Mouse (Mus musculus) midbrain, embryonic 14.5 days (tissue): Measurements from ENCODE around the gene Hemgn. TPM values are rescaled to one million over a fixed set of nuclear protein-coding genes. Genes with fewer than 3 reads are reported as not detected.
A peak's percentile ranks its signal among the peaks of the same experiment; 100 is the strongest.

Source experiments
- ATAC-seq: fragments of 200-750 bp; cut with Nextera tagmentation; 2 replicates; pipeline ENCODE4 v1.8.0; 2017; ENCODE audit warnings: moderate number of reproducible peaks, moderate library complexity; ENCODE audit not compliant: low FRiP score, low TSS enrichment
- DNase-seq: peaks from one replicate; pipeline ENCODE4 v3.0.0-alpha.2; 2015
- H3K27ac ChIP-seq: fragments of 300-500 bp; sonication (generic); replicated peaks from 2 replicates; pipeline ENCODE4 v1.5.1; 2014; ENCODE audit warnings: mild to moderate bottlenecking, low read depth, low read length, moderate library complexity
- H3K27me3 ChIP-seq: fragments of 300-500 bp; sonication (generic); 2 replicates; pipeline ENCODE4 v1.6.1; 2014; ENCODE audit warnings: low read length, control low read depth, mixed read lengths; ENCODE audit not compliant: control insufficient read depth, insufficient read depth
- H3K36me3 ChIP-seq: fragments of 300-500 bp; sonication (generic); 2 replicates; pipeline ENCODE4 v1.6.1; 2014; ENCODE audit warnings: low read length, control low read depth; ENCODE audit not compliant: control insufficient read depth, insufficient read depth
- H3K4me1 ChIP-seq: fragments of 300-500 bp; sonication (generic); 2 replicates; pipeline ENCODE4 v1.6.1; 2014; ENCODE audit warnings: mild to moderate bottlenecking, antibody characterized with exemption, low read length, control low read depth; ENCODE audit not compliant: control insufficient read depth, insufficient read depth
- H3K4me2 ChIP-seq: fragments of 300-500 bp; sonication (generic); 2 replicates; pipeline ENCODE4 v1.6.1; 2014; ENCODE audit warnings: mild to moderate bottlenecking, low read length, moderate library complexity
- H3K4me3 ChIP-seq: fragments of 300-500 bp; sonication (generic); replicated peaks from 2 replicates; pipeline ENCODE4 v1.5.1; 2014; ENCODE audit warnings: low read depth, low read length
- H3K9ac ChIP-seq: fragments of 300-500 bp; sonication (generic); replicated peaks from 2 replicates; pipeline ENCODE4 v1.6.1; 2014; ENCODE audit warnings: mild to moderate bottlenecking, low read length, moderate library complexity
- H3K9me3 ChIP-seq: fragments of 300-500 bp; sonication (generic); 2 replicates; pipeline ENCODE4 v1.6.1; 2016; ENCODE audit warnings: low read length, control low read depth, mixed read lengths; ENCODE audit not compliant: control insufficient read depth
- WGBS: fragments of 180-500 bp; shearing (Covaris S2); extraction: QIAGEN DNeasy Blood & Tissue Kit; methylation state at CpG from one replicate; pipeline ENCODE4 v1.1.7; 2014; 5-methylcytosine and 5-hydroxymethylcytosine counted together
- polyA plus RNA-seq: library from polyadenylated mRNA; unstranded; fragments of >200 nt; fragmentation: Nextera tagmentation; extraction: Ambion mirVana; gene quantifications from 2 replicates; pipeline ENCODE4 v1.2.1, GENCODE M21; 2014

Gene Hemgn
- polyA plus RNA-seq, 1 experiment from 2014 or later = 0.12 TPM

DNA sequence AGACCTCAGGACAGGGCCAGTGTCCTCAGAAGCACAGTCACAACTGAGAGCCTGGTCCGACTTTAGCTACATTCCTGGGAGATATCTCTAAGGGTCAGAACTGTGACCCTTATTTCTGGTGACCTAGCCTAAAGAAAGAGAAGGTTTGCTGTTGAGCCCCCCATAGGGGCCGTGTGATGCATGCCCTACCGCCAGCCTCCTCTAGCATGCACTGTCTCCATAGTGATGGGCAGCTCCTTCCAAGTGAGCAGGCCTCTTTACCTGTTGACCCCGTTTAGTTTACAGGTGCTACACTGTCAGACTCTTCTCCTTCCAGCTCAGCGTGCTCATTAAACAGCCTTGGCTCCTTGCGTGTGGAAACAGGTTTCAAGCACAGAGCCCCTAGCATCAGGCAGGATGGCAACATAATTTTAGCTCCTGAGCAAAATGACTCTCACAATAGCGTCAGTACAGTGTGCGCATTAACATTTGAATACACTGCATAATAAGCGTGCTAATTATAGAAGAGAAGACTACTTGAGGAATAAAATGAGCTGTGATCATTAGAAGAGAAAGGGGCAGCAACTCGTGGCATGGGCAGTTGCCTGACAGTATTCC lies 15.7 kb upstream of the Hemgn start:
- H3K9ac ChIP-seq = no peak overlapping the region
- DNase-seq (peak; percentile 11), ATAC-seq (no peak)
- 47% methylated on average over 10 of the region's 10 CpGs for WGBS
- H3K36me3 ChIP-seq = no peaks in the 10 kb centered on the region
- no peaks in the 10 kb centered on the region for H3K4me1 ChIP-seq
- no peak overlapping the region for H3K27ac ChIP-seq
- H3K4me2 ChIP-seq = no peak overlapping the region
- no peaks in the 10 kb centered on the region for H3K27me3 ChIP-seq
- no peaks in the 10 kb centered on the region for H3K9me3 ChIP-seq
- no peak overlapping the region for H3K4me3 ChIP-seq

DNA sequence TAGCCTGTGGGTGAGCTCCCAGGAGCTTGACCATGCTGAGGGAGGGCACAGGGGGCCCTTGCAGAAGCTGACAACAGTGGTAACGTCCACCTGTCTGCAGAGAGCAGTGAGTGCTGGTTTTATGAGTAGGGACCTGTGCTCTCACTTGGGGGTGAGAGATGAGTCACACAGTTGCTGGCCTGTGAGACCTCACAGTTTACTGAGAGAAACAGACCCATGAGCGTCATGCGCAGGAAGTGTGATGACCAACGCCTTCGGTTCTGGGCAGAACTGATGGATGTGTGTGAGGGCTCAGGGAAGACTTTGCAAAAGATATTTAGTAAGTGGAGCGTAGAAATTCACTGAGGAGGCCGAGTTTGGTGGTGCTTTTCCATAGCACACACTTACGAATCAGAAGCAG lies 9.3 kb upstream of the Hemgn start:
- no peak overlapping the region for H3K9ac ChIP-seq
- no peaks in the 10 kb centered on the region for H3K36me3 ChIP-seq
- H3K4me1 ChIP-seq = no peaks in the 10 kb centered on the region
- 85% methylated on average over 8 of the region's 8 CpGs for WGBS
- ATAC-seq (no peak), DNase-seq (no peak)
- no peaks in the 10 kb centered on the region for H3K27me3 ChIP-seq
- no peak overlapping the region for H3K4me2 ChIP-seq
- no peaks in the 10 kb centered on the region for H3K9me3 ChIP-seq
- no peak overlapping the region for H3K27ac ChIP-seq
- no peak overlapping the region for H3K4me3 ChIP-seq

DNA sequence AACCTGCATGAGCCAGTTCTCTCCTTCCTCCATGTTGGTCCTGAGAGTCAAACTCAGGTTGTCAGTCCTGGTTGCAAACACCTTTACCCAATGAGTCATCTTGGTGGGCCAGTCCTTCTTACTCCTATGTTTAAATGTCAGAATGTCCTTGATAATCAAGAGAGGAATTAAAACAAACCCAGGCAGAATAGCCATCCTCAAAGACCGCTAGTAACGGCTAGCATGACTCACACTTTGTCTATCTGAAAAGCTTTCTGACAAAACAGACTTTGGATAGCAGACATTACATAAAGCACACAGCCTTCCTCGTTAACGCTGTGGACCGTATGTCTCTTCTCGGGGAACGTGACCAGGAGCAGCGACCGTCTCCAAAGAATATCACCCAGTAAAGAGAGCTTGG lies 5.5 kb upstream of the Hemgn start:
- Histone ChIP-seq H3K36me3 (no peaks in the 10 kb centered on the region), H3K27ac (no peak overlapping the region), H3K4me1 (no peaks in the 10 kb centered on the region), H3K4me3 (no peak overlapping the region), H3K9ac (no peak overlapping the region), H3K27me3 (no peaks in the 10 kb centered on the region), H3K9me3 (no peaks in the 10 kb centered on the region), H3K4me2 (no peak overlapping the region)
- no peak for DNase-seq
- ATAC-seq = no peak
- WGBS = 92% methylated on average over 9 of the region's 9 CpGs

GRCm38 (mm10) chr4:46417491-46417890 lies 4.2 kb upstream of the Hemgn start:
- 79% methylated on average over 3 of the region's 3 CpGs for WGBS
- Histone ChIP-seq H3K36me3 (no peaks in the 10 kb centered on the region), H3K27me3 (no peaks in the 10 kb centered on the region), H3K4me3 (no peak overlapping the region), H3K9ac (no peak overlapping the region), H3K4me2 (no peak overlapping the region), H3K9me3 (no peaks in the 10 kb centered on the region), H3K27ac (no peak overlapping the region), H3K4me1 (no peaks in the 10 kb centered on the region)
- ATAC-seq (no peak), DNase-seq (peak; percentile 12)

DNA sequence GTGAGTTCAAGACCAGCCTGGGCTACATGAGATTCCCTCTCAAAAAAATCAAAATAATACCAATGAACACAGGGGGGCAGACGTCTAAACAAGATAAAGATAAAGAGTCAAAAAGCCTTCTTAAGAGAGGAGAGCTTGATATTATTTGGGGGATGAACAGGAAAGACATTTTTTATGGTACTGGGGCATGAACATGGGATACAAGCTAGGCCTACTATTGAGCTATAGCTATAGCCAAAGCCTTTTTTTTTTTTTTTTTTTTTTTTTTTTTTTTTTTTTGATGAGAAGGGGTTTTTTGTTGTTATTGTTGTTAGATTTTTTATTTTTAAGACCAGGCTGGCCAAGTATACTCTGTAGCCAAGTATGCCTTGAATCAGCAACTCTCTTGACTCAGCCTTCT lies 1.2 kb downstream of the Hemgn start:
- H3K9ac ChIP-seq = no peak overlapping the region

GRCm38 (mm10) chr4:46411489-46411888 lies 1.8 kb downstream of the Hemgn start:
- no peak overlapping the region for H3K9ac ChIP-seq
- no peaks in the 10 kb centered on the region for H3K27me3 ChIP-seq
- no peaks in the 10 kb centered on the region for H3K36me3 ChIP-seq
- no peak overlapping the region for H3K27ac ChIP-seq
- no peaks in the 10 kb centered on the region for H3K9me3 ChIP-seq
- H3K4me2 ChIP-seq = no peak overlapping the region
- H3K4me3 ChIP-seq = no peak overlapping the region
- no peak for DNase-seq
- no peaks in the 10 kb centered on the region for H3K4me1 ChIP-seq
- no peak for ATAC-seq
- WGBS = 85% methylated on average over 6 of the region's 6 CpGs

More for the DNA sequence above, 1.2 kb downstream of the Hemgn start:
- H3K4me1 ChIP-seq = no peaks in the 10 kb centered on the region
- WGBS = 58% methylated on average over 1 of the region's 1 CpGs
- no peak overlapping the region for H3K27ac ChIP-seq
- no peak overlapping the region for H3K4me2 ChIP-seq
- DNase-seq (no peak), ATAC-seq (no peak)
- no peaks in the 10 kb centered on the region for H3K36me3 ChIP-seq
- no peaks in the 10 kb centered on the region for H3K9me3 ChIP-seq
- no peaks in the 10 kb centered on the region for H3K27me3 ChIP-seq
- H3K4me3 ChIP-seq = no peak overlapping the region

DNA sequence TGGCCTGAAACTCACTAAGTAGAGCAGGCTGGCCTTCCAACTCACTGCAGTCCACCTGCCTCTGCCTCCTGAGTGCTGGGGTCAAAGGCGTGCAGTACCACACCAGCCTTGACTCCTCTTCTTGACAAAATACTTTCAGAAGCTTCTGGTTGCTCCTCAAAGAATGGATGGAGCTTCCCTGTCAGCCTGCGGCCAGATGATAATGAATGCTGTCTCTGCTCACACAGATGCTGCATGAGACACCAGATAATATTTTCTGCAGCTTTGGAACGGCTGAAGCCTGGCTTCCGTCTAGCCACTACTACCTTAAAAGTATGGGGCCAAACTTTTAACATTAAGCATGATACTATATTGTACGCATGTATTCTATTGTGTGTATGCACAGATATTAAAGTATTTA lies 2.6 kb downstream of the Hemgn start:
- Histone ChIP-seq H3K9ac (no peak overlapping the region), H3K27ac (no peak overlapping the region), H3K4me3 (no peak overlapping the region), H3K27me3 (no peaks in the 10 kb centered on the region), H3K9me3 (no peaks in the 10 kb centered on the region), H3K4me1 (no peaks in the 10 kb centered on the region), H3K36me3 (no peaks in the 10 kb centered on the region), H3K4me2 (no peak overlapping the region)
- ATAC-seq (no peak), DNase-seq (no peak)
- WGBS = 93% methylated on average over 5 of the region's 5 CpGs

DNA sequence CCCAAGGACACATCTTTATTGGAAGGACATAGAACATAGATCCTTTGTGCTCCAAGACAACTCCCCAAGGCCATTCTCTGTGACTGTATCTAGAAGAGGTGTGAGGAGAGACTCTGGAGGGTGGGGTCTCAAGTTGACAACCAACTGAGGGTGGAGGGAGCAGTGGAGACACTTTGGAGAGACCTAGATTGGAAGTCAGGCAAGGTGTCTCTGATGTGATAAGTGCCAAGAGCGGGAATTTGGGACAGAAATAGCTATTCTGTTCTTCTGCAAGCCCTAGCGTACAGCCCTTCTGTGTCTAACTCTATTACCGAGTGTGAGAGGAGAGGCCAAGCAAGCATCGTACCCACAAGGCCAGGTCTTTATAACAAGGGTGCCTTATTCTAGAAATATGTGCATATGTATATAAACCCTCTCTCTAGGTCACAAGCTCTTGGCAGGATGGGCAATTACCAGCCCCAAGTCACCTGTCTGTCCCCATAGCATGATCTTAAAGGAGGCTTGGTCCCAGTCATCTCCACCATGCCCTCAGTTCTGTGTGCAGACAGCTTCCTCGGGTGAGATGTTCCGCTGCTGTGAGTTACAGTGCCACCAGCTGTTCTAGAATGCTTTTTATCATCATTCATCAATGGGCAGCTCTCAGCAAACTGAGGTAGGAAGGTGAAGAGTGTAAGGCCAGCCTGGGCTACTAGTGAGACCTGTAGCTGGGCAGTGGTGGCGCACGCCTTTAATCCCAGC lies 6.2 kb downstream of the Hemgn start:
- H3K4me1 ChIP-seq = no peaks in the 10 kb centered on the region
- no peaks in the 10 kb centered on the region for H3K27me3 ChIP-seq
- no peak overlapping the region for H3K9ac ChIP-seq
- no peak overlapping the region for H3K27ac ChIP-seq
- ATAC-seq (no peak), DNase-seq (no peak)
- H3K4me2 ChIP-seq = no peak overlapping the region
- no peaks in the 10 kb centered on the region for H3K36me3 ChIP-seq
- H3K4me3 ChIP-seq = no peak overlapping the region
- WGBS = 87% methylated on average over 8 of the region's 8 CpGs
- H3K9me3 ChIP-seq = no peaks in the 10 kb centered on the region
